Mouse (Mus musculus): Measurements from ENCODE around the gene Eya3.
"Not testable (repeated sequence)": the region's sequence is repeated elsewhere in the genome, so short reads cannot be mapped to it uniquely, and the experiment has no call there.

Eya3 gene

GRCm38 (mm10) chr4:132649271-132649999 is 10.6 kb downstream of the Eya3 start:
- DNase-seq, result no peak

- DNase-seq, result peak; percentile 12
Observed at GRCm38 (mm10) chr4:132652842-132653241, 14.1 kb downstream of the Eya3 start.

- DNase-seq, result no peak
Observed at GRCm38 (mm10) chr4:132653799-132654198, 15.0 kb downstream of the Eya3 start.

GRCm38 (mm10) chr4:132655290-132655689 is 16.5 kb downstream of the Eya3 start:
- DNase-seq, result no peak

DNA sequence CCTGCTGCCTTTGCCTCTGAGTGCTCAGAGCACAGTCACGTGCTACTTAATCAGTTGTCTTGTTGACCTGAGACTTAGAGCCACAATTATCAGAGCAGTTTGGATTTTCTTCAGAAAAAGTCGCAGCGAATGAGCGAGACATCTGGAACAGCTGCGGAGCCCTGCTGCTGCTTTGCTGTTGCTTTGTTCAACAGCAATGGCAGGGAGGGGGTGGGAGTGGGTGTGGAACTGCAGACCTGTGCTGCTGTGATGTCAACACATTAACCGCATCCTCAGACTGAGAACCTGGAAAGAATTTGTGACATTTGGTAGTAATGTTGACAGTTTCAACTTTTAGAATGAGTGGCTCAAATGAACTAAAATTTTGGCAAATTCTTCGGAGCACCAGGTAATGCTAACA is 20.3 kb downstream of the Eya3 start:
- no peak for DNase-seq

DNA sequence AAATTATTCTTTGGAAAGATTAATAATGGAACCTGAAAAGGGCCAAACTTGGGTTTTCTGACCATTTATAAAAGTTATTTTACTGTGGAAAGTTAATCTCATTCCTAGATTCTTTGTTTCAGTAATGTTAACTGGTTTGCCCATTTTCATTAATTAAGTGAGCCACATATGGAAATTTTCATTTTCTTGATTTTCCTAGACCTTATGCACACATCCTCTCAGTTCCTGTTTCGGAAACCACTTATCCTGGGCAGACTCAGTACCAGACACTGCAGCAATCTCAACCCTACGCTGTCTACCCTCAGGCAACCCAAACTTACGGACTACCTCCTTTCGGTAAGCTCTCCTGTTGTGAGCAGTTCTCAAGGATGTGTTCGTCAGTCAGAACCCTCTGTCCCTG is 33.9 kb downstream of the Eya3 start:
- DNase-seq, result no peak

DNA sequence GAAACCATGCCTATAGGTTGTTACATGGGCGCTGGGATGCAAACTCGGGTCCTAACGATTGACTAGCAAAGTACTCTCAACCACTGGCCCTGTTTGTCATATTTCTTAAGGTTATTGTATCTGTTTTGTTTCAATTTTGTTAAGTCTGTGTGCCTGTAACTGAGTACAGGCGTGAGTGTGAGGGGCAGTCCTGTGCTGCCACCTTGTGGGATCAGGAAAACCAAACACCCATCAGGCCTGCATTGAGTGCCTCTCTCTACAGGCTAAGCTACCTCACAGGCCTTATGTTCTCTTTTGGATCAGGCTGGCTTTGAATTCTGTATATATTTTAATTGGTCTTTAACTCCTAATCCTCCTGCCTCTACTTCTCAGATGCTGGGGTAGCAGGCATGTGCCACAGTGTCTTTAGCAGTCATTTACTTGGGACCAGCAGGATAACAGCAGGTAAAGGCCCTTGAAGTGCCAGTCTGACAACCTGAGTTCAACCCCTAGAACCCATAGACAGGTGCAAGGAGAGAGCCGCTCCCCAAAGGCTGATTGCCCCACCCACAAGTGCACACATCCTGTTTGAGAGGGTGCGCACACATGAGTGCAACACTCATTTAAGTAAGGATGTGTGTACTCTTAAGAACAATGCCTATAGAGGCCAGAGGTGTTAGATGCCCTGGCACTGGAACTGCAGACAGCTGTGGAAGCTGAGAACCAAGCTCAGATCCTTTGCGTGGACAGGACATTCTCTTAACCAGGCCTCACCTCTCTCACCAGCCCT is 38.2 kb downstream of the Eya3 start:
- peak; percentile 19 for DNase-seq

- DNase-seq, result no peak
Observed at GRCm38 (mm10) chr4:132689634-132690033, 50.8 kb downstream of the Eya3 start.

DNA sequence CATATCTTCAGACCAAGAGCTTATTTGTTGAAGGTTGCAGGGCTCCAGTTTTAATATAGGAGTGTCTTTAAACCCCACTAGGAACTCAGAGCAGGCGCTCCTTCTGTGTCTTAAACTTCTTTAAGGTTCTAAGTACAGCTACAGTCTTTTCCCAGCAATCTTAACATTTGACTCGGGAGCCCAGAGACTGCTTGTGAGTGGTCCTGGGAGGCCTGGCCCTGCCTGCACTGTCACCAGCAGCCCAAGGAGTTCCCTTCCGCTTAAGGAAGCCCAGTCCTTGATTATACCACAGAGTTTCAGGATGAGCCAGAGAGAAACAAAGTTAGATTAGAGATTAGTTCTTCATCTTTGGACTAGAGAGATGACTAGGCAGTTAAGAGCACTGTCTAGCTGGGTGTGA is 54.6 kb downstream of the Eya3 start:
- no peak for DNase-seq

DNA sequence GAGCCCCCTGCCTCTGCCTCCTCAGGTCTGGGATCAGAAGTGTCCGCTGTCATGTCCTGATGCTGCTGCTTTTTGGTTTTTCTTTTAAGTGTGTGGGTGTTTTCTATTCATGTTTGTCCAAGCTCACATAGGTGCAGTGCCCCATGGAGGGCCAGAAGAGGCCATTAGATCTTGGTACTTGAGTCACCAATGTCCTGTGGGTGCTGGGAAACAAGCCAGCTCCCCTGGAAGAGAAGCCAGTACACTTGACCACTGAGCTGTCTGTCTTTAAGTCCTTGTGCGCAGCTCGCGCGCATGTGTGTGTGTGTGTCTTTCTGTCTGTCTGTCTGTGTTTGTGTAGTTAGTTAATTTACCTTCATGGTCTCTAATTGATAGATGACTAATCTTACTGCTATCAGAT is 63.3 kb downstream of the Eya3 start:
- no peak for DNase-seq

GRCm38 (mm10) chr4:132706885-132707284 is 68.1 kb downstream of the Eya3 start:
- DNase-seq, result no peak

- no peak for DNase-seq
Observed at GRCm38 (mm10) chr4:132713181-132713580, 74.4 kb downstream of the Eya3 start.

GRCm38 (mm10) chr4:132718251-132718650 is 79.5 kb downstream of the Eya3 start:
- no peak for DNase-seq

DNA sequence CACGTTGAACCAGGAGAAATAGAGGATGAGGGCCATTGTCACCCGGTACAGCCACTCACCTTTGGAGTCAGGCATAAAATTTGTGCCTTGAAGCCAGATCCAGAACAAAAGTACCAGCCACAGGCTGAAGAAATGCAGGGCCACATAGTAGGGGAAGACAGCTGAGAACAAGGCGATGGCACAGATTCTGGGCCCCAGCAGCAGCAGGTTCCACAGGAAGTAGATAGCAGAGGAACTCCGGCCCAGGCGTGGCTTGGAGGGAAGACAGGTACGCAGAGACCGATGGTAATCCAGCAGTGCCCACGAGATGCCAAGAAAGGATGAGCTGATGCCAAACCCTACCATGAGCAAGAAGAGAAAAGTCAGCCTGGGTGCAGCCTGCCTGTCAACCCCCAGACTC is 89.4 kb downstream of the Eya3 start:
- DNase-seq, result no peak

- DNase-seq, result no peak
Observed at GRCm38 (mm10) chr4:132731616-132732015, 92.8 kb downstream of the Eya3 start.

DNA sequence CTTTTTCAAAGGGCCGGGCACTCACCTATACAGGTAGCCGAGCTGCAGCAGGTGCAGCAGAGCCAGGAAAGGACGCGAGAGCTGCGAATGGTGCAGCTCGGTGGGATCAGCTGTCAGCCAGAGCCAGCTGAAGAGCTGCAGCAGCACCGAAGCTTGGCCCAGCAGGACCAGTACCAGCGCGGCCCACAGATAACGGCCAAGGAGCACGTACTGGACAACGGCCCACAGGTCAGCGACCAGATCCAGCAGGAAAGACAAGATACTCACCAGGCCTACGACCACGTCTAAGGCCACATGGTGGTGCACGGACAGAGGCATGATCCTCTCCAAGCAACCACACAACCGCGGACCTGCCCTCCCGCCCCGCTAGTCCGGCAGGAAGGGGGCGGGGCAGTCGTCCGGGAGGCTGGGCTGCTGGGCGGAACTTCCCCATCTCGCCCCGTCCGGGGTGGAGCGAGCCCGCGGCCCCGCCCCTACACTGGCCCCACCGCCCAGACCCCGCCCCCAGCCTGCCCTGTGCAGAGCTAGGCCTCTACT is 93.4 kb downstream of the Eya3 start, which contains the start of gene Xkr8:
Gene Xkr8 (minus strand): TSS at position 399 of the 537 bp plus-strand sequence.
- DNase-seq, result peak; percentile 95

GRCm38 (mm10) chr4:132733071-132733770 is 94.4 kb downstream of the Eya3 start:
- DNase-seq, result no peak

DNA sequence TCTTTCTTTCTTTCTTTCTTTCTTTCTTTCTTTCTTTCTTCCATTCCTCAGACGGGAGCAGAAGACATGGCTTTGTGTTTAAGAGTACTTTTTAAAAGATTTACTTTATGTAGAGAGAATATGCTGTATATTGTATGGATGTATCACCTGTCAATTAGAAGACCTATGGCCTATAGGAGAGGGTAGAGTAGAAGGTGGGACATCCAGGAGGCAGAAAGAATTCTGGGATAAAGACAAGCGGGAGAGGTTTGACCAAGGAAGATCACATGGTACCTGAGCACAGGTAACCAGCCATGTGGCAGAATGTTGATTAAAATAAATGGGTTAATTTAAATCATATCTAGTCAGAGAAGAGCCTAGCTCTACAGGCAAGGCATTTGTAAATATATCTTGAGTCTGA is 96.0 kb downstream of the Eya3 start:
- no peak for DNase-seq

GRCm38 (mm10) chr4:132735389-132735788 is 96.6 kb downstream of the Eya3 start:
- DNase-seq, result no peak

DNA sequence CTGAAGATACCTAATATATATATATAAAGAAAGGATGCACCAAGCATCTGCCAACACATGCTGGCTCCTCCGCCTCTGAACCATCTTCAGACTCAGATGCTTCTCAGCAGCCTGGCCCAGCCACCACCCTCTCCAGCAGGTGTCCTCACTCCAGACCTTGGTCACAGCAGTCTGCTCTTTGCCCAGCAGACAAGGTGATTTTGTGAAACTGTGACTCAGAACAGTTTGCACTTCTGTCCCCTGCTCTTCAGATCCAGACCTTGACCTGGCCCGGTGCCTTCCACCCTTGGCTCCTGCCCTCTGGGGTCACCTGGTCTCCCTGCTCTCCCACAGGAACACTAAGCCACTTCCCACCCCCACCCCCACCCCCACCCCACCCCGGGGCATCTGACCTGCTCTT is 97.1 kb downstream of the Eya3 start:
- peak; percentile 42 for DNase-seq

DNA sequence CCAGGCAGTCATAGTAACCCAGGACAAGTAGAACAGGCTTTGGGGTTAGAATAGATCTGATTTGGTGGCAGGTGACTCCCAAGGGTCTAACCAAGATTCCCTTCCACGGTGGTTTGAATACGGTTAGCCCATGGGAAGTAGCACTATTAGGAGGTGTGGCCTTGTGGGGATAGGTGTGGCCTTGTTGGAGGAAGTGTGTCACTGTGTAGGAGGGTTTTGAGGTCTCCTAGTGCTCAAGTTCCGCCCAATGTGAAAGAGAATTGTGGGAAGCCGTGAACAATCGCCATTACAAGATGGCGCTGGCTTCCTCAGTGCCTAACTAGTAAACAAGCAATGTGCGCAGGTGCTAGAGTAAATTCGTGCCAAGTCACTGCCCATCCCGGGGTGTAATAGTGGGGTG is 98.4 kb downstream of the Eya3 start:
- DNase-seq, result not testable (repeated sequence)

DNA sequence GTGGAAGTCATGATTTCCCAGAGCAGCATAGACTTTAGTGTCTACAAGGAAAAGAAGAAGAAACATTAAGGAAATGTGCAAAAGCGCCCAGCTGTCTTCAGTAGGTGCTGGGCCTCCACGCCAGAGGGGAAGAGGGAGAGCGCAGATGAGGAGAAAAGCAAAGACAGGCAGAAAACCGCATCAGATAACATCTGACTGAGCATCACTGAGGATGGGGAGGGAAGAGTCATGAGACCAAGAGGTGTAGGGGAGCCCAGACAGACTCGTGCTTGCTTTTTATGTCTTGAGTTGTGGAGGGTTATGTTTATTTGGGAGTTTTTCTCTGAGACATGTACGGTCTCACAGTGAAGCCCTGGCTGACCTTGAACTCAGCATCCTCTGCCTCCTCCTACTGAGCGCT is 102.7 kb downstream of the Eya3 start:
- no peak for DNase-seq

Data from liver (tissue).